Mouse (Mus musculus) neural tube, embryonic 15.5 days (tissue): Measurements from ENCODE around the gene Ddx54. TPM values are rescaled to one million over a fixed set of nuclear protein-coding genes. Genes with fewer than 3 reads are reported as not detected.

Source experiments
- ATAC-seq: fragments of 200-750 bp; cut with Nextera tagmentation; 2 replicates; pipeline ENCODE4 v1.8.0; 2017; ENCODE audit warnings: mild to moderate bottlenecking, moderate TSS enrichment, moderate library complexity; ENCODE audit not compliant: low FRiP score
- H3K27ac ChIP-seq: fragments of 300-500 bp; sonication (generic); replicated peaks from 2 replicates; pipeline ENCODE4 v1.5.1; 2015; ENCODE audit warnings: mild to moderate bottlenecking, inconsistent platforms
- H3K27me3 ChIP-seq: fragments of 300-500 bp; sonication (generic); replicated peaks from 2 replicates; pipeline ENCODE4 v1.6.1; 2015; ENCODE audit warnings: inconsistent platforms
- H3K36me3 ChIP-seq: fragments of 300-500 bp; sonication (generic); 2 replicates; pipeline ENCODE4 v1.6.1; 2015; ENCODE audit warnings: inconsistent platforms
- H3K4me1 ChIP-seq: fragments of 300-500 bp; sonication (generic); 2 replicates; pipeline ENCODE4 v1.6.1; 2015; ENCODE audit warnings: inconsistent platforms
- H3K4me2 ChIP-seq: fragments of 300-500 bp; sonication (generic); 2 replicates; pipeline ENCODE4 v1.6.1; 2015; ENCODE audit warnings: inconsistent platforms, mild to moderate bottlenecking, moderate library complexity
- H3K4me3 ChIP-seq: fragments of 300-500 bp; sonication (generic); replicated peaks from 2 replicates; pipeline ENCODE4 v1.5.1; 2015; ENCODE audit warnings: mild to moderate bottlenecking, inconsistent platforms
- H3K9ac ChIP-seq: fragments of 300-500 bp; sonication (generic); replicated peaks from 2 replicates; pipeline ENCODE4 v1.6.1; 2015; ENCODE audit warnings: mild to moderate bottlenecking, inconsistent platforms
- H3K9me3 ChIP-seq: fragments of 300-500 bp; sonication (generic); replicated peaks from 2 replicates; pipeline ENCODE4 v1.6.1; 2016; ENCODE audit warnings: inconsistent platforms
- WGBS: fragments of 180-500 bp; shearing (Covaris S2); methylation state at CpG from one replicate; pipeline ENCODE4 v1.1.7; 2015; ENCODE audit warnings: mixed read lengths; 5-methylcytosine and 5-hydroxymethylcytosine counted together
- polyA plus RNA-seq: library from polyadenylated mRNA; unstranded; fragments of >200 nt; fragmentation: Nextera tagmentation; extraction: Ambion mirVana; gene quantifications from 2 replicates; pipeline ENCODE4 v1.2.1, GENCODE M21; 2015

Gene Ddx54
- polyA plus RNA-seq, 1 experiment from 2014 or later, result 35.7 TPM

DNA sequence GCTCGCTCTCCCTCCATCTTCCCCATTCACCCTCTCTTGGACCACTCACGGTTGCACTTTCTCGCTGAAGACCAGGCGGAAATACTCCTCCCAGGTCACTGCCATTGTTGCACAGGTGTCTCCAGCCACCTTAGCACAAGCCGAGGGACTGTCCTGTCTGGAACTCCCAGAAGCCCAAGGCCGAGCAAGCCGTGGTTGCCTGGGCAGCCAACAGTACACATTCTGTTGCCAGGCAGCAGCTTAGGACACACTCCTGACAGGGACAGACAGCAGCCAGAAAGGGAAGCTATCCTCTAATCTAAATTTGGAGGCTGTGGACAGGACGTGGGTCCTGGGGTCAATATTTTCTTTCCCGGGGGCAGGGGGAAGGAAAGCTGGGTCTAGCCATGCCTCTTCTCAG lies 21.6 kb downstream of the Ddx54 start, which contains the start of gene Cfap73:
Gene Cfap73, minus strand, starts transcription at position 105 of the 400 bp plus-strand sequence.
- Histone ChIP-seq H3K36me3 (no peaks in the 10 kb centered on the region), H3K27me3 (peaks cover 13% of the 10 kb centered on the region), H3K4me3 (no peak within 1 kb of the TSS), H3K4me1 (peaks cover 9% of the 10 kb centered on the region), H3K9me3 (no peaks in the 10 kb centered on the region), H3K4me2 (no peak within 1 kb of the TSS), H3K9ac (no peak within 1 kb of the TSS), H3K27ac (no peak within 1 kb of the TSS)
- no peak for ATAC-seq
- 57% methylated on average over 9 of the region's 9 CpGs for WGBS

DNA sequence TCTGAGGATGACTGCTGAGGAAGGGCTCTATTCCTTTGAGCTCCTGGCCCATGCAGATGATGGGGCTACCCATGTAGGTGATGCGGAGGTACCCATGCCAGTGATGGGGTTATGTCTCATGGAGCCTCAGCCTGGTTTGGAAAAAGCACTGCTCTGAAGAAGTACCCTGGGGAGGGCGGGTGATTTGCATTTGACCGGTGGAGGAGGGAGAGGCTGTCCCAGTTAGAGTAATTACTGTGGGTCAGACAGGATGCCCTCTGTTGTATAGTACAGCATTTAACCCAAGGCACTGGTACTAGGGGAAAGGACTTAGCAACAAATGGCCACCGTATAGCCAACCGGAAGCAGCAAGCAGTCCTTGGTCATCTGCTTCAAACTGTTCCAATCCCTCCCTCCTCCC lies 22.3 kb downstream of the Ddx54 start:
- Histone ChIP-seq H3K9ac (no peak overlapping the region), H3K4me3 (no peak overlapping the region), H3K27ac (no peak overlapping the region), H3K27me3 (peaks cover 10% of the 10 kb centered on the region), H3K4me1 (peaks cover 9% of the 10 kb centered on the region), H3K36me3 (no peaks in the 10 kb centered on the region), H3K4me2 (no peak overlapping the region), H3K9me3 (no peaks in the 10 kb centered on the region)
- WGBS, result 34% methylated on average over 5 of the region's 5 CpGs
- ATAC-seq, result no peak

DNA sequence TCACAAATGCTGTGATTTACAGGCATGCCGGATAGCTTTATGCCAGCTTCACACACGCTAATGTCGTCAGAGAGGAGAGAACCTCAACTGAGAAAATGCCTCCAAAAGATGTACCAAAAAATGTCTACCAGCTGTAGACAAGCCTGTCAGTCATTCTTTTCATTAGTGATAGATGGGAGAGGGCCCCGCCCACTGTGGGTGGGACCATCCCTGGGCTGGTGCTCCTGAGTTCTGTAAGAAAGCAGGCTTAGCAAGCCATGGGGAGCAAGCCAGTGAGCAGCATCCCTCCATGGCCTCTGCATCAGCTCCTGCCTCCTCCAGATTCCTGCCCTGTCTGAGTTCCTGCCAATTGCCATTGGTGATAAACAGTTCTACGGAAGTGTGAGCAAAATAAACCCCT lies 23.1 kb downstream of the Ddx54 start:
- no peak for ATAC-seq
- peaks cover 2% of the 10 kb centered on the region; the same call in 1 of the 2 replicates for H3K27me3 ChIP-seq
- H3K27ac ChIP-seq, result no peak overlapping the region
- no peaks in the 10 kb centered on the region for H3K9me3 ChIP-seq
- no peaks in the 10 kb centered on the region for H3K36me3 ChIP-seq
- H3K4me3 ChIP-seq, result no peak overlapping the region
- 86% methylated on average over 5 of the region's 5 CpGs for WGBS
- no peak overlapping the region for H3K4me2 ChIP-seq
- H3K4me1 ChIP-seq, result peaks cover 9% of the 10 kb centered on the region
- H3K9ac ChIP-seq, result no peak overlapping the region

DNA sequence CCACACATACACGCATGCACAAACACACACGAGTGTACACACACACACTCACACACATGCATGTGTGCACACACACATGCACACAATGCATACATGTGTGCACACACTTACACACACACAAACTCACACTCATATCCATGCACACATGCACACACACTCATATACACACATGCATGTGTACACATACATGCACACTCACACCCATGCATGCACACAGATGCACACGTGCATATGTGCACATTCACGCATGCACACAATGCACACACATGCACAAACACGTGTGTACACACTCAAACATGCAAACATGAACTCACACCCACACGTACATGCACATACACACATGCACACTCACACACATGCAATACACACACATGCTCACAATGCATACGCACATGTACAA lies 27.6 kb downstream of the Ddx54 start:
- Histone ChIP-seq H3K9ac (no peak overlapping the region), H3K9me3 (no peaks in the 10 kb centered on the region)

DNA sequence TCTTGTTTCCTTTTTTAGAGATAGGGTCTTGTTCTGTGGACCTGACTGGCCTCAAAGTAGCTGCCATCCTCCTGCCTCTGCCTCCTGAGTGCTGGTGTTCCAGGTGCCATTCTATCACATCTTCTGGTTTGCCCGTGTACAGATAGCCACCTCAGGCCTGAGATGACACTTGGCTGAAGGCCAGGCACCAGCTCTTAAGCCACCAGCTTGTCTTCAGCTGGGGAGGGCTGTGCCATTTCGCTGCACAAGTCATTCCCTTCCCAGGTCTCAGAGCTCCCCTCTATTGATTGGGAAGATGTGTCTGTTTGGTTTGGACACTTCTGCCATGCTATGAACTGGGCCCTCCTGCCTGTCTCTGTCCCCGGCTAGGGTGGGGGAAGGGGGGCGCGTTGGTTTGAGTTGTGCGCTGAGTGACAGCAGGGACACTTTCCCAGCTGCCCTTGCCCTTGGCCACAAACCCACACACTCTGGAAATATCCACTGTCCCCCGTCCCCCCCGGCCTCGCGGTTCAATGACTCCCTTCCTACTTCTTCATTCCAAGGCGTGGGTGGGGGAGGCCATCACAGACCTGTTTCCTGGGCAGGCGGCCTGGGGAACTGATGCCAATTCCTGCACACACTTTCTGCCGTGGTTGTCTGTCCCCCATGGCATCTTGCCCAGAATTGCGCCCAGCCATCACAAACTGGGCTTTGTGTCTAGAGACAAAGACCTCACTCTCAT lies 31.0 kb downstream of the Ddx54 start:
- H3K36me3 ChIP-seq, result no peaks in the 10 kb centered on the region
- 67% methylated on average over 14 of the region's 14 CpGs for WGBS
- no peak overlapping the region for H3K27ac ChIP-seq
- no peaks in the 10 kb centered on the region for H3K9me3 ChIP-seq
- H3K4me2 ChIP-seq, result no peak overlapping the region
- H3K4me3 ChIP-seq, result no peak overlapping the region
- no peak overlapping the region for H3K9ac ChIP-seq
- no peak for ATAC-seq
- H3K4me1 ChIP-seq, result peaks cover 5% of the 10 kb centered on the region
- H3K27me3 ChIP-seq, result peaks cover 26% of the 10 kb centered on the region

More for the DNA sequence above, 27.6 kb downstream of the Ddx54 start:
- ATAC-seq, result no peak
- 0 out of 2 replicates have a peak, but pooled peaks cover 4% of the 10 kb centered on the region for H3K27me3 ChIP-seq
- no peak overlapping the region for H3K4me2 ChIP-seq
- WGBS, result 90% methylated on average over 7 of the region's 7 CpGs
- no peak overlapping the region for H3K4me3 ChIP-seq
- H3K36me3 ChIP-seq, result no peaks in the 10 kb centered on the region
- no peaks in the 10 kb centered on the region for H3K4me1 ChIP-seq
- H3K27ac ChIP-seq, result no peak overlapping the region

DNA sequence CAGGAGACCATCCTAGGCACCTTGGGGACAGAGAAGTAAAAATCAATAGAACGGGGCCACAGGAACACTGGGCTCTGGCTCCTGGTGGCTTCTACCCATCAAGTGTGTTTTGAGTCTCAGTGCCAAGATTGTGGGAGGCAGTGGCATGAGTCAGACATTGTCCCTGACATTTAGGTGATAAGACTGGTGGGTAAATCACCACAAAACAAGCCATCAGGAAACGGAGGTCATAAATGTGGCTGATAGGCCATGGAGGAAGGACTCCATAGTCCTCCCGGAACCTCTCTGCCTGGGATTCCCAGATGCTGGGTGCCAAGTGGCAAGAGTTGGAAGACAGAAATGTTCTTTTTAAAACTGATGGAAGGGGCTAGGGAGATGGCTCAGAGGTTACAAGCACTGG lies 31.7 kb downstream of the Ddx54 start:
- no peak for ATAC-seq
- Histone ChIP-seq H3K9me3 (no peaks in the 10 kb centered on the region), H3K4me1 (peaks cover 12% of the 10 kb centered on the region), H3K4me3 (no peak overlapping the region), H3K36me3 (no peaks in the 10 kb centered on the region), H3K9ac (no peak overlapping the region), H3K4me2 (no peak overlapping the region), H3K27ac (no peak overlapping the region), H3K27me3 (peaks cover 33% of the 10 kb centered on the region)
- 76% methylated on average over 3 of the region's 3 CpGs for WGBS

DNA sequence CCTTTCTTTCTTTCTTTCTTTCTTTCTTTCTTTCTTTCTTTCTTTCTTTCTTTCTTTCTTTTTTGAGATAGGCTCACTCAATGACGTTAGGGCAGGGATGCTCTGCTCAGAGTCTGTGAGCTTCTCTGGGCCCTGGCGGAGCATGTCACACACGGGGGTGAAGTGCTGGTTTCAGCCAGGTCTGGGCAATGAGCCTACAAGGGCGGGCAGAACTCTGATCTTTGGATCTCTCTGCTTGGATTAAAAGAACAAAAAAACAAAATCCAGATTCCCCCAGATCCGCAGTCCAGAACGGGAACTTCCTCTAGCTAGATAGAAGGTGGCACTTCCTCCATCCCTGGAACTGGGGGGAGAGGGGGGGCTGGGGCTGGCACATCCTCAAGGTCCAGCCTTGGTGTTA lies 33.3 kb downstream of the Ddx54 start:
- no peak overlapping the region for H3K27ac ChIP-seq
- H3K36me3 ChIP-seq, result no peaks in the 10 kb centered on the region
- no peak overlapping the region for H3K4me3 ChIP-seq
- peaks cover 16% of the 10 kb centered on the region for H3K4me1 ChIP-seq
- H3K9ac ChIP-seq, result no peak overlapping the region
- no peaks in the 10 kb centered on the region for H3K9me3 ChIP-seq
- H3K27me3 ChIP-seq, result peaks cover 49% of the 10 kb centered on the region
- no peak overlapping the region for H3K4me2 ChIP-seq
- WGBS, result 51% methylated on average over 6 of the region's 6 CpGs
- no peak for ATAC-seq

DNA sequence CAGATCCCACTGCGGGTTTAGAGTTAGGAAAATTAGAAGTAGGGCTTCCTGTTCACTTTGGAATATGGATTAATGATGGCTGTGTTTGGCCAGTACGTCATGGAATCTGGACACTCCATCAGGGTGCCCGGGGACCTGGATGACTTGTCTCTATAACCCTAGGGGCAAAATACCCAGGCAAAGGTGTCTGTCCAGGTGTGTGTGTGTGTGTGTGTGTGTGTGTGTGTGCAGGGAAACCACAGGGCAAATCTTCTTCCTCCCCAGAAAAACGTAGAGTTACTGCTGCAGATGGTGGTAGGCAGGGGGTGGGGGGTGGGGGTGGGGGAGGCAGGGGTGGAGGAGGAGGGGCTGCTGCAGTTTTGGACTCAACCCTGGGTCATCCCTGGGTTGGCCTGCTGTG lies 34.8 kb downstream of the Ddx54 start:
- WGBS, result 82% methylated on average over 3 of the region's 4 CpGs
- Histone ChIP-seq H3K27me3 (peaks cover 57% of the 10 kb centered on the region), H3K4me3 (no peak overlapping the region), H3K9me3 (no peaks in the 10 kb centered on the region), H3K27ac (no peak overlapping the region), H3K4me2 (no peak overlapping the region), H3K9ac (no peak overlapping the region), H3K36me3 (no peaks in the 10 kb centered on the region), H3K4me1 (peaks cover 16% of the 10 kb centered on the region)
- ATAC-seq, result no peak

DNA sequence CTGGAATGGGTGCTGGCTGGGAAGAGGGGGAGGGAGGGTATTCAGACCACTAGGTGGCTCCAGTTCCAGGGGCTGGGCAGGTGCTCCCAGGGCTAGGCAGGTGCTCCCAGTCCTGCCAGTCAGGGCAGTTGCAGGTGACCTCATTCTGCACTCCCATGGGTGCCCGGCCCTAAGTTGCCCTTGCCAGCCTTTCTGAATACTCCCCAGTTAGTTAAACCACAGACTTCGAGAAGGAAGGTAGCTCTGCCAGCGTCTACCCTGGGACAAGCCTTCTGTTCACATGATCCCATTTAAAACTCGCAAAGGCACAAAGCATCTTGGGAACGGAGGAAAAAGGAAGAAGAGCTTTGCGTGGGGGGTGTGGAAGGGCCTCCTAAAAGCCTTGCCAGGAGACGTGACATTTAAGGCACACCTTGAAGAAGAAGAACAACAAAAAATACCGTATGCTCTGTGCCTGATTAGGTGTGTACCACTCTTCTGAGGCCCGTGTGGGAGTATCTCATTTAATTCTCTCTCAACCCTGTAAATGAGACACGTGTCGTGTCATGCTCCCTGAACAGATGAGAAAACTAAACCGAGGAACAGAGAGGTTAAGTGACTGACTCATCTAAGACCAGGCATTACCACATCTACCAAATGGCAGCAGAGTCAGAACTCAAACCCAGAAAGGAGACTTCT lies 35.4 kb downstream of the Ddx54 start:
- WGBS, result 41% methylated on average over 12 of the region's 12 CpGs
- peaks cover 60% of the 10 kb centered on the region for H3K27me3 ChIP-seq
- H3K27ac ChIP-seq, result no peak overlapping the region
- H3K9me3 ChIP-seq, result no peaks in the 10 kb centered on the region
- H3K9ac ChIP-seq, result no peak overlapping the region
- H3K4me3 ChIP-seq, result no peak overlapping the region; the same call in 1 of the 2 replicates
- H3K36me3 ChIP-seq, result no peaks in the 10 kb centered on the region
- H3K4me2 ChIP-seq, result peak overlapping the region; percentile 50; the same call in 1 of the 2 replicates
- H3K4me1 ChIP-seq, result peaks cover 16% of the 10 kb centered on the region
- no peak for ATAC-seq

DNA sequence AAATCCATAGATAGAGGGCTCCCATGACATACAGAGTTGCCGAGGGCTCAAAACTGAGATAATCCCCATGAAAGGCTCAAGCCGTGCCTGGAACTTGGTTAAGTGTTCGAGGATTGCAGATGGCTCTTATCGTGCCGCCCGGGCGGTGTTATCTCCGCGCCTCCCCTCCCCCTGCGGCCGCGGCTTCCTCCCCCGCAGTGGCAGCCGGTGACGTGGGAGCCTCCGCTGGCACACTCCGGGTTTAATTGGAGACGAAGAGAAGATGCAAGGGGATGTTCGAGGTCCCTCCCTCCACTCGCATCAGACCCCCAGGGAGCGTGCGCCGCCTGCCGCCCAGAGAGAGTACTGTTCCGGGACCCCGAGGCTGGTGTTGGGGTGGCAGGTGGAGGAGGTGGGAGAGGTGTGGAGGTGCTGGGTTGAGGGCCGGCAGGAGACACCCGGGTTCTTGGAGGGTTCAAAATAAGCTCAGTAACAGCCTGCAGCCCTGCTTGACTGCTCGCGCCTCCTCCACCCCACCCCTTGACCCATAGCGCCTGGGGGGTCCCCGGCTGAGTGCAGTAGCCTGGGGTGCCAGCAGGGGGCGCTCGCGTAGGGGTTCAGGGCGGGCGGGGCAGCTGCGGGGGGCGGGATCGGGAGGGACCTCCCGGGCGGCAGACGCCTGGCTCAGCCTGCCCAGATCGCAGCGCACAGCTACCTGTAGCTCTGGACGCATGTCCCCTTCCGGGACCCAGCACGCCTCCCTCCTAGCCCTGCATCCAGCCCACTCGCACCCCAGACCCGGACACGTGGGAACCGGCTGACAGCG lies 36.2 kb downstream of the Ddx54 start, which contains the start of gene Rasal1:
Gene Rasal1, plus strand, starts transcription at position 244 of the 805 bp plus-strand sequence.
- H3K4me2 ChIP-seq, result peak within 1 kb of the TSS; percentile 50
- H3K36me3 ChIP-seq, result no peaks in the 10 kb centered on the region
- H3K27me3 ChIP-seq, result peaks cover 60% of the 10 kb centered on the region
- no peak within 1 kb of the TSS for H3K27ac ChIP-seq
- ATAC-seq, result peak; percentile 17; the same call in 1 of the 2 replicates
- WGBS, result 2% methylated on average over 45 of the region's 53 CpGs
- H3K9me3 ChIP-seq, result no peaks in the 10 kb centered on the region
- 0 out of 2 replicates have a peak within 1 kb of the TSS, but pooled peaks have one; percentile 11 for H3K9ac ChIP-seq
- H3K4me1 ChIP-seq, result peaks cover 16% of the 10 kb centered on the region
- peak within 1 kb of the TSS; percentile 30 for H3K4me3 ChIP-seq

DNA sequence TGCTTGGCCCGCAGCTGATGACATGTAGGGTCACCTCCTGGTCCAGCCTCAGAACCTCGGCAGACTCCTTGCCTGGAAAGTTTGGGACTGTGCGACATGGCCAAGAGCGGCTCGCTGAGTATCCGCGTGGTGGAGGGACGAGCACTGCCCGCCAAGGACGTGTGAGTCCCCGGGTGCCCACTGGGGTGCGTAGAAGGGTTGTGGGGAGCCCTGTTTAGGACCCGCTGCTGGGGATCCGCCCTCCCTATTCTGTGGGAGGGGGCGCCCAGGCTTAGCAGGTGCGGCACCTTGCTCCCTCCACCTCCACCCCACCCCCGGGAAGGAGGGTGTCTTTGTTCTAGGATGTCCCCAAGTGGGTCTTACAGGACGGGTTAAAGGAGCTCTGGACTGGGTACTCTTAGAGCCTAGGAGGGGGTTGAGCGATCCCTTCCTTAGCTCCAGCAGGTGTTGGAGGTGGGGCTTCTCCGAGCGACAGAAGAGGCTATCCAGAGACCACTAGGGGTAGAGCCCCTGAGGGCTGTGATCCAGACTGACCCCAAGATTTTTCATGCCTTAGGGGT lies 36.9 kb downstream of the Ddx54 start:
- Histone ChIP-seq H3K9me3 (no peaks in the 10 kb centered on the region), H3K27ac (no peak overlapping the region), H3K4me2 (peak overlapping the region; percentile 50), H3K36me3 (no peaks in the 10 kb centered on the region), H3K9ac (no peak overlapping the region), H3K27me3 (peaks cover 57% of the 10 kb centered on the region), H3K4me1 (peaks cover 16% of the 10 kb centered on the region), H3K4me3 (peak overlapping the region; percentile 30)
- 0 out of 2 replicates have a peak, but pooled peaks have one; percentile 24 for ATAC-seq
- 3% methylated on average over 21 of the region's 21 CpGs for WGBS
